Mouse (Mus musculus): ENCODE measurements around the gene Eva1a.

The Eva1a gene

DNA sequence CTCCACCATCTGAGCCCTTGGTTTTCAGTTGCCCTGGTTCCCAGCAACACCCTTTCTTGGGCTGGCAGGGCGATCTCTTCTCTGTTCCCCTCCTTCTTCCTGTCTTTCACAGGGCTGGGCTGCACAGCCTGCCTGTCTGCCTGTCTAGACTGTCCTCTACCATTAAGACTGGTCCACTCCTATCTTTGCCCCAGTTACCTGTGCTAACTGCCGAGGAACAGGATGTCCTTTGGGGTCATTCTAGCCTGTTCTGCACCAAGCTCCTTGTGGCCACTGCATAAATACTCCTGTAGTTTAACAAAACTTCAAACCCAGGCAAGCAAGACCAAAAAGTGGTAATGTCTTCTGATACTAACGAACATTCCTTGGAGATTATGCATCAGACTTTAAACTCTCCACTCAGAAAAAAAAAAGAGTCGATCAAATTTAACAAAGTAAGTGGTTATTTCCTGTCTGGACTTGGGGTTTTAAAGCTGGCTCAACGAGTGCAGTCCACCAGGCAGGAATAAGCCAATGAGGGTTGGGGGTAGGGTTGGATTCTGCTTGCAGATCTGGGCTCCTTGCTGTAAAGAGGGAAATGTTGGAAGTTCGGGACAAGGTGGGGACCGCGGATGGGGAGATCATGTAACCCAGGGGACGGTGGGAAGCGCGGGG is at the start of gene Eva1a:
Eva1a (plus strand) TSS at position 210 of the 654 bp plus-strand sequence.
- DNase-seq (ENCODE audit: low spot score), result no peak

DNA sequence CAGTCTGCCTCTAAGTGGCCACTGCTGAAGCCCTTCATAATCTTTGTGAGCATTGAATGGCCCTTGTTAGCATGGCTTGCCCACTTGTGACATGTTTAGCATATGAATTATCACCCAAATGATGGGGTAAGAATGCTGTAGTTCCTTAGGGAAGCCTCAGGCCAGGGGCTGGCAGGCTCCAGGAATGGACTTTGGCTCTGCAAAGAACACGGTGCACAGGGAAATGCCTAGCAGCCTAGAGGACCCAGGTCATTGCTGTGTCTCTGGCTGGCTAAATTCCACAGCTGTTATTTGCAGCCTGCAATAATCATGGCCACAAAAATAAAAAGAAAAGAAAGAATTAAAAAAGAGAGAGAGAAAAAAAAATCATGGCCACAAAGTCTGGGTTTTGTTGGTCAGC is 28.5 kb upstream of the Eva1a start:
- no peak for DNase-seq (ENCODE audit: low spot score)

DNA sequence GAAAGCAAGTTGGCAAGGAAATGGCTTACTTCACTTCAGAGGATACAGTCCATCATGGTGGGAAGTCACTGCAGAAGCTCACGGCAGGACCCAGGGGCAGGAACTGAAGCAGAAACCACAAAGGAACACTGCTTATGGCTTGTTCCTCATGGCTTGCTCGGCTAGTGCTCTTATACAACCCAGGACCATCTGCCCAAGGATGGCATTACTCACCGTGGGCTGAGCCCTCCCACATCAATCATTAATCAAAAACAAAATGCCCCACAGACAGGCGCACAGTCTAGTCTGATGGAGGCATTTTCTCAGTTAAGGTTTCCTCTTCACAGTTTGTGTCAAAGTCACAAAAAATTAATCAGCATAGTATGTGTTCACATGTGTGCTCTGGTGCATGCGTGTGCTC is 19.8 kb upstream of the Eva1a start:
- DNase-seq (ENCODE audit: low spot score), result no peak

DNA sequence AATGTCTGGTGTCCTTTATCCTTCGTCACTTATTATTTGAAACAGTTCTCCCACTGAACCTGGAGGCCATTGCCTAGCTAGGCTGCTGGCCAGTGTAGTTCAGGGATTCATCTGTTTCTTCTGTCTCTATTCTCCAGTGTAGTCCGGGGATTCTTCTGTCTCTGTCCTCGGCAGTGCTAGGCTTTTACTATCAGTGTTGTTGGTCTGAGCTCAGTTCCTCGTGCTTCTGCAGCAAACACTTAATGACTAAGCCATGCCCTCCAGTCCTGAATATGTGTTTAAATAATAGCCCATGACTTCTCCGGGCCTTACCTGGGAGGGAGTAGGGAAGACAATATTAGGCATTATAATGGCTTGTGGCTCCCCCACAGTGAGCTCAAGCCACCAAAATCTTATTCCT is 19.3 kb upstream of the Eva1a start:
- no peak for DNase-seq (ENCODE audit: low spot score)

DNA sequence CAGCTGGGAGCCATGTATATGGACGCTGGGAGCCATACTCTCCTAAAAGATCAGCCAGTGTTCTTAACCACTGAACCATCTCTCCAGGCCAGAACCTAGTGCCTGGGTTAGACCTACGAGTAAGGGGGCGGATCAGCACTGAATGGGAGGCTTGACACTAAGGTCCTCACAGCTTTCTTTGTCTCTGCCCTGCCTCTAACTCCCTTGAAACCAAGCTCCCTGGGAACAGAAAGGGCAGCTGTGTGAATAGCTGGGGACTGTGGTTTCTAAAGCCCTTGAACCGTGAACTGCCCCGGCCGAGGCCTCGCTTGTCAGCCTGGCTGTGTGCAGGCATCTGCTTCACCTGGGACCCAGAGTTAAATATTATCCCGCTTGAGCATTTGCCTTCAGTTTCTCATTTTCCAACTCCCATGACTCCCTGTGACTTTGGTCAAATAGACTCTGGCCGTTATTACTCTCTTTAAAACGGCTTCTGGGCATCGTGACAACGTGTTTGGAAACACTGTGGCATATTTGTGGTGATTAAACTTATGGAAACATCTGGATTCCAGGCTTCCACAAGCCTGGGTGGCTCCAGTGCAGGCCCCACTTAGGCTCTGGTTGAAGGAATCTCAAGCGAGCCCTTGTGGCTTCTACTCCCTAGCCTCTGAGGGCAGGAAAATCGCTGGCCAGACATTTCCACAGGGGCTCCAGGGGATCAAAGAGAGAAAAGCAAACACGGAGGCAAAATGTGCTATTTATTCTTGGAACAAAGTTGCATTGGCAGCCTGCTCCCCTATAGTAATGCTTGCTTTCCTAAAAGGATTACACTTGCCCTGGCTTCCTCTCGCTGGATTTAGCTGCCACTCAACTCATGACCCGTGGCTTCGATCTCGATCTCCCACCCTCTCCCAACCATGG is 11.0 kb upstream of the Eva1a start:
- no peak for DNase-seq (ENCODE audit: low spot score)

DNA sequence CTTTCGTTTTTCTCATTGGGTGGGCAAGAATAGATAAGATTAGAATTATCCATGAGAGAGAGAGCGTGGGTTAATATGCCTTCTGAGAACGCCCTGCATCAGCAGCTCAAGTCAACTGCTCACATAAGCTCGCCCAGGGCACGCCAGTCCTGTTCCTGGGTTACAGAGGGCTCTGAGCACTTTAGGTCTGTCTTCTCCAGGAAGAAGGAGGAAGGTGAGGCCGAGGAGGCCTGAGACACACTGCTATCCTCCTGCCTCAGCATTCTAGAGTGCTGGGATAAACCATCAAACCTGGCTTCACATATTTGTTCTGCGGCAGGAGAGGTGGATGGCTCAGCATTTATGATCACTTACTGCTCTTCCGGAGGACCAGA is 10.3 kb upstream of the Eva1a start:
- DNase-seq (ENCODE audit: low spot score), result no peak

DNA sequence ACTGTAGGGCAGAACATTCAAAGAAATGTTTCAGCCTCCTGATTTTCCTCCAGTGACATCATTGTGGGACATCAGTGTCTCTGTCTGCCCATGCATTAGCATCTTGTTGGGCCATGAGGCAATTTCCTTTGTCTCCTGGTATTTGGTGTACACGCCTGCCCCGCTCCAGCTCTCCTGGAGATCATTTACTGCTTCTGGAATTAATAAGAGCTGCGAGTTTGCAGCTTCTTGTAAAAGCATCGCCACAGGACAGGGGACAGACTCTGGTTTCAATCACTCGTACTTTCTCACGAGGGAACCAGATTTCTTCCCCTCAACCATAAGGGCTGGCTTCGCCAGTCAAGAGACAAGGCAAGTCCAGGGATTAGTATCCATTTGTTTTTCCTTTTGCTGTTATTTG is 3.6 kb upstream of the Eva1a start:
- DNase-seq (ENCODE audit: low spot score), result no peak

DNA sequence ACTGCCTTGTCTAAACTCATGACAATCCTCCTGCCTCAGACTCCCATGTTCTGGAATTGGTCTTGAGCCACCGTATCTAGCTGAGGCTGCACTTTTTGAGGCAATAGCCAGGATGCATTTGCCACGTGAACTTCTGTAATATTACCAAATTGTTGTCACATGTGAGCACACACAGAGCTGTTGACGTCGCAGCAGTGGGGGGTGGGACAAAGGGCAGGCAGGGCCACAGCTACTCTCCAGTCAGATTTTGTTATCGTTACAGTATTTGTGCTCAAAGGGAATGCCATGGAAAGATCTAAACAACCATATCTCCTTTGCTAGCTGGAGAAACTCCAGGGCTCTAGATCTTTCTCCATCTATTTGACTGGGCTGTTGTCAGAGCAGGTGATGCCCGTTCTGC is 1.6 kb upstream of the Eva1a start:
- DNase-seq (ENCODE audit: low spot score), result no peak

DNA sequence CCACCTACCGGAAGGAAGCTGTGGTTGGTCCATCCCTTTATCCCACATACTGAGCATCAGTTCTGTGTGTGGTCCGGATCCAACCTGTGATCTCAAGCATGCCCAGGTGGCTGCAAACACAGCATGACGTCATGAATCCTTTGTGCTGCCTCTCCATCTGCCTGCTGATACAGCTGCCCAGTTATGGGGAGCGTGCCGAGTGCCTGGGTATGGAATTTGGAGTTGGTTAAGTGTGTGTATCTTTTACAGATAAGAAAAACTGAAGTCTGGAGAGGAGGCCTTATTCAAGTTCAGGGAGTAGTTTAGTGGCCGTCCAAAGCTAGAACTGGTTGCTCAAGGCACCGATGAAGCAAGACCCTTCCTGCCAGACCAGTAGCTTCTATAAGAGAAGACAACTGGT is 875 bp upstream of the Eva1a start:
- no peak for DNase-seq (ENCODE audit: low spot score)

DNA sequence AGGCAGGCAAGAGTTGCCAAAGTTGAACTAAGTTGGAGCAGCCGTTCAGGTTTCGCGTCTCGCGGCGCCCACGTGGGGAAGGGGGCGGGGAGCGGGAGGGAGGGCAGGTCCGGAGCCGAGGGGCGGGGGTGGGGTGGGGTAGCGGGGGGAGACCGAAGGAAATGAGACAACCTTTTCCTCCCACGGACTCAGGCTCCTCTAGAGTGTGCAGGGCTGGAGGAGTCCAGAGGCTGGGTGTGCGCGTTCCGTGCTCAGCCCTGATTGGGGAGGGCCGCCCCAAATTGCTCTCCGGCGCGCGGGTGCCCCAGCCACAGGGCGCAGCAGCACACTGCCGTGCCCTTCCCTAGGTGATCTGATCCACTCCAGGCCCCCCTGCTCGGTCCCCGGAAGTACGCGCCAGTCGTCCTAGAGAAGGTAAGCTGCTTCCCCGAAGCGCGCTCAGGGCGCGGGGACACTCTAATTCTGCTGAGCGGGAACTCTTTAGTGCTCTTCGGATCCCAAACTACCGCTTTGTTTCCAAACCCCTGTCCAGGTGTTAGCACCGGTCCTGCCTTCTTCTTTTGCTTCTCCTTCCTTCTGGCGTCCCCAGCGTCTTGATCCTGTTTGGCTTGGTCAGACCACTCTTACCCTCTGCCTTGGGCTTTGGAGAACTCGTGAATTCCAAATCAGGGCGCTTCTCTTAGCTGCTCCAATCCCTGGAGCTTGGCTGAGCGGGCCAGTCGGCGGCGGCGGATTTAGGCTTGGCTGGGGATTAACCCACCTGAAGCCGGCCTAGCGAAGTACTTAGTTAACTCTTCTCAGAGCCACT is 849 bp downstream of the Eva1a start:
- DNase-seq (ENCODE audit: low spot score), result no peak

DNA sequence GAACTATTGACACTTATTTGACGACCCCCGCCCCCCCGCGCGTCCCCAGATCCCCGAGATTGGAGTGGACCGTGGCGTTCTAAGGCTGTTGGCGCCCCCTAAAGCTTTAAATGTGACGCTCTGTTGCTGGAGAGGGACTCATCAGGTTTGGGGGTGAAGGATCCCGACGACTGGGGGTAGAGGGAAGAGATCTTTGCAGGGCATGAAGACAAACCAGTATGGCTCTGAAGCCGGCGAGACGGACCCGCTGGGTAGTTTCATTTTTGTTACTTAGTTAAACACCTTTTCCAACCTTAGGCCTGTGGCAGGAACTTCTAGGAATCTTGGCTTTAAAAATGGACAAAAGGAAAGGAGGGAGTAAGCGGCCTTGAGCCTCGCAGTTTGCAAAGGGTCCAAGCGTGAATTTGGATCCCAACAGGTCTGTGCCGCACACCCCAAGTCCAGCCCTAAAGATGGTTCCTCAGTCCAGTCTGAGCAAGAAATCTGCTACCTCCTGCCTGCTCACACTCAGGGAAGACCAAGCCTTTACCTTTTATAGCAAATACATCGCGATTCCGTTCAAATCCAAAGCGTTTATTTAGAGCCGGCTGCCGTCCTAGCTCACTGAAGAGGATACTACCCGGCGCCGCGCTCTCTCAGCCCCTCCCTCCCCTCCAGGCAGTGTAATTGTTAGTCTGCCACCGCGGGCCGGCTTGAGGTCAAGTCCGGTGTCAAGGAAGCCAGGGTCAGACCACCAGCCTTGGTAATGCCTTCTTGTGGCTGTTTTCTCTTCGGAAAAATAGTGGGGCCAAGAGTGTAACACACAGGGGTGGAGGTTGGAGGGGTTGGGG is 1.7 kb downstream of the Eva1a start:
- no peak for DNase-seq (ENCODE audit: low spot score)

DNA sequence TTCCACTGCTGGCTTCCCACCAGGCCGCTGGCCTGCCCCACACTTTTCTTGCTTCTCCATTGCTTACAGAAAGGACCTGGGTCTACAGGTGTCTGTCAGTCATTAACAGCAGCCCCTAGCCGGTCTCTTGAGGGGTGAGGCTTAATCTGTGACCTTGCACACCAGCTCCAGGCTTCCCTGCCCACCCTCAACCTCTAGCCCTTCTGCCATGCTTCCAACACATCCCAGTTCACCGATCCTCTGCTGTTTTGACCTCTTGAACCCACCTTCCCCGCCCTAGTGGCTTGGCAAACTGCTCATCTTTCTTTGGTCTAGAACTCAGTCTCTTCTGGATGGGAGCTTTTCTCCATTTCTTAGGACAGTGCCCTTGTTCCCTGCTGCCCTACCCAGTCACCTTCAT is 2.8 kb downstream of the Eva1a start:
- no peak for DNase-seq (ENCODE audit: low spot score)

DNA sequence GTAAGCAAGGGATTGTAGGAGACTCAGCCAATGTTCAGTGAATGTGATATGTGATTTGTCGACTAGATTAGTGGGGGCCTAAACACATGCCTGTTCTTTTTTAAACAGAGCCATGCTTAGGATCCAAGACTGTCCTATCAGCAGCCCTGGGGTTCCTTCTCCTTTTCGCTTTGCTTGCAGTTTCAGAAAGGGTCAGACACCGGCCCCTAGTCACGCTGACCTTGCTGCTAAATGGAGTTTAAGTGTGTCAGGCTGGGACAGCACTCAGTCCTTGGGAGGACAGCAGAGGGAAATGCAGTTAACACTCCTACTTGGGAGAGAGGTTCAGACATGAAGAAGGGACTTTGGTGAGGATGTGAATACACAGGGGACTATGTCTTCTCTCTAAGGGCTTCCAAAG is 3.7 kb downstream of the Eva1a start:
- no peak for DNase-seq (ENCODE audit: low spot score)

DNA sequence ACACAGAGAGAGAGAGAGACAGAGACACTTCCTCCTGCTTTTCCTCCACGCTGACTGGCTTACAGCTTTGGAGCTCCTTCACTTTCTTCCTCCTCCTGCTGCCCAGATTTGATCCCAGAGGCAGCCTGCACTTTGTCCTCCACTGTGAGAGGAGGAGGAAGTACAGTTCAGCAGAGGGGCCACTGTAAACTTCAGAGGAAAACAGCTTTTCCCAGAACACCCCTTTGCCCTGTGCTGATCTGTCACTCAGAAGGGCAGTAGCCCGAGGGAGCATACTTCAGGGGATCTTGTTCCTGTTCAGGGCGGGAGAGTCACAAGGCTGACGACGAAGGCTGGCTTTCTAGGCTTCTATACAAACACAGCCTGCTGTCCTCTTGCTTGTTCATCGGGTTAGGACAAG is 7.1 kb downstream of the Eva1a start:
- DNase-seq (ENCODE audit: low spot score), result no peak

DNA sequence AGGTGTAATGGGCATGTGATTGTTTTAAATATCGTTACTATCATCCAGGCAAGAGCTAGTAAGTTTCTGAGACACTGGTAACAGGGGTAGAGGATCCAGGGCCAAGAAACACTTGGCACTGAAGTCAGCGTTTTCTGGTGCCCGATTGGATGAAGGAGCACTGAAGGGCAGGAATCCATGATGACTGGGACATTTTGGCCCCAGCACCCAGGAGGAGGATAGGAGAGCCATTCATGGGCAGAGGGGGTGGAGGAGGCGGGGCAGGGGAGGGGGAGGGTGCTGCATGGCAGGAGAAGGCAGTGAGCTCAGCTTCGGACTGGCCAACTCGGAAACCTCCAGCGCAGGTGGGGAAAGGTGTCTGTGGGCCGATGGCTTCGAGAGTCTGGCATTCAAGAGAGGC is 9.4 kb downstream of the Eva1a start:
- no peak for DNase-seq (ENCODE audit: low spot score)

DNA sequence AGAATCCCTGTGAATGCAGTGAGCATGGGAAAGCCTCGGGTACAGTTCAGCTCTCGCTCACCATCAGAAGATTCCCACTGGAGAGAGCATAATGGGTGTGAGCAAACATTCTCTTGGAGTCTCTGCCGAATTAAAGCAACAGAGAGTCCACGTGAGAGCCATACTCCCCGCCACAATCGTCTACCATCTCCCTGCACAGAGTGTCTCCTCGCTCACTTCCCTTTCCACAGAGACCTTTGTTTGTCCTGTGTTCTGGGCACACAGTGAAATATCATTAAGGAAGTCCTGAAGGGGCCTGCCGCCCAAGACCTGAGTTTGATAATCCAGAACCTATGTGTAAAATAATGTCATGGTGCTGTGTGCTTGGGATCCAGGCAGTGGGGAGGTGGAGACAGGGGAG is 10.7 kb downstream of the Eva1a start:
- DNase-seq (ENCODE audit: low spot score), result no peak

DNA sequence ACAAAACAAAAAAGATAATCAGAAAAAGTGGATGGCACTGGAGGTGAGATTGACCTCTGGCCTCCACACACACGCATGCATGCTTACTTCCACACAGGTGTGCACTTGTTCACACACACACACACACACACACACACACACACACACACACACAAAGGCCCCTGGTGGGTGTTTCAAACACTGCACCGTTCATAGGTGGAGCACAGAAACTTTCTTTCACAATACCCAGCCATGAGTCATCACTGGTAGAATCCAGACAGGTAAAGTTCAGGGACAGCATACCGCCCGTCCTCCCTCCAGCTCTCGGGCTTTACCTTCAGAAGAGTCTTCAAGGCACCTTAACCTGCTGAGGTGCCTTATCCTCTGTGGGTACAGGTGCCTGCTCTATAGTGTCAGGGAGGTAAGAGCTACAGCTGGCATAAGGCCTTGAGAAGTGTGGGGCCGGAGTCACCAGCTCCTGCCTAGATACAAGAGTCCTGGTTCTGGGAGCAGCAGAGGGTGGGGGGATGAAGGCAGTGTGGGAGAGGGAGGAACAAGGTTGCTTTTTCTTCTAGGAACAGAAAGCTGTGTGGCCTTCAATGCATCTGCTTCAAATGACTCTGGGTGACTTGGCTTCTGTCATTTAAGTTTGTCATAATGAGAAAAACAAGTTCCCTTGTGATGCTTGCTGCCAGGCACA is 11.3 kb downstream of the Eva1a start:
- DNase-seq (ENCODE audit: low spot score), result no peak

DNA sequence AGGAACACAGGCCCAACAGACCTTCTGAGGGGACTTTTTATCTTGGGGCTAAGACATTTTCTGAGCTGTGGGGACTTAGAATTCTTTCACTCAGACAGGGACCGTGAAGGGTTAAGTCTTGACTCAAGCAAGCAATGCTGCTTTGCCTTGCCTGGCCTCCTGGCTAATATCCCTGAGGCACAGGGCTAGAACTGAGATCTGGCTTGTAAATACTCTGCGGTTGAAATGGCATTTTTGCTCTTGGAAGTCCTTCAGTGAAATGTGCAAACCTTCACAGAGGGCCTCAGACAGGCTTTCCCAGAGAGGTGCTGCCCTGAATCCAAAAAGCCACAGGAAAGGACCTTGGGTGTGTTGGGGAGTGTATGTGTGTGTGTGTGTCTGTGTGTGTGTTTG is 11.9 kb downstream of the Eva1a start:
- DNase-seq (ENCODE audit: low spot score), result no peak

DNA sequence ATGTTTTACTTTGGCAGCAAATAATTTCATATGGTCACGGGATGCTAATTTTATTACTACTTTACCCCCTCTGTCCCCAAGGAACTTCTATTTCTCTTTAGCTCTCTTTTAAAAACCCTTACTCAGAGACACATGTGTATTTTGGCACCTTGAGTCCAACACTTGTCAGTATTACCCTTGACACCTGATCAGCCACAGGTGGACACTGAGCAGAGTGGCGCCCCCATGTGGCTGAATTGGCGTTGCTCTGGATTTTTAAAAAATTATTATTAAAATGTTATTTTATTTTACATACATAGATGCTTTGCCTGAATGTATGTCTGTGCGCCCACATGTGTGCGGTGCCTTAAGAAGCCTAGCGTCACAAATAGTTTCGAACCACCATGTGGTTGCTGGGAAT is 14.0 kb downstream of the Eva1a start:
- DNase-seq (ENCODE audit: low spot score), result no peak

DNA sequence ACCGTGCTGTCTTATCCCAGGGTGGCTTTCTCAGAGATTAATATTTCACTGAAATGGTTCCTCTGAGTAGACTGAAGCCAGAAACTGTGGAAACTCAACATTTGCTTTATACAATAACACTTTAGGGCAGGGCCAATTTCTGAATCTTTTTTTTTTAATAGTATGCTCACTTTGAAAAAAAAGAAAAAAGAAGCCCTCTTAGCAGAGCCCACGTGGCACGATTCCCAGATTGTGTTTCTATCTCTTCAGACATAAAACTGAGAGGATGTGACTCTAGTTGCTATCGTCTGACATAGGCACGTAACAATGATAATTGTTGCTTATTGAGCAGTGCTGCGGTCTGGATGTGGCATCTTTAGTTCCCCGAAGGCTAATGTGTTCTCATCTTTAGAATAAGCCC is 19.1 kb downstream of the Eva1a start:
- DNase-seq (ENCODE audit: low spot score), result no peak

DNA sequence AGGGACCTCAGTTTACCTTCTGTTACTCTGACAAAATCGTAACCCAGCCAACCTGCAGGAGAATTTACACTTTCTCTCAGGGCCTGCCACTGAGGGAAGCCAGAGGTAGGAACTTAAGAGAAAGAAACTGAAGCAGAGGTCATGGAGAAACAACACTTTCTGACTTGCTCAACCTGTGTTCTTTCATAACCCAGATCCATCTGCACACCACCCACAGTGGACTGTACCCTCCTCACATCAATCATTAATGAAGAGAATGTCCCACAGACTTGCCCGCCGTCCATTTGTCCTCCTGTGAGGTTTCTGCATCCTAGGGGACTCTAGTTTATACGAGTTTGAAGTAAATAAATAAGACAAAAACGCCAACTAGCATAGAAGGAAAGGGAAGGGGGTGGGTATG is 24.4 kb downstream of the Eva1a start:
- no peak for DNase-seq (ENCODE audit: low spot score)

Measured in testis, postnatal 14 days (tissue).